Mouse (Mus musculus): Measurements from ENCODE around the gene Slc30a7. TPM values are rescaled to one million over a fixed set of nuclear protein-coding genes. Genes with fewer than 3 reads are reported as not detected.

The Slc30a7 gene
- polyA plus RNA-seq, 1 experiment from 2014 or later, result 32.9 TPM

Small RNA genes within 50 kb of the gene (microRNA-seq; reads per million reads assigned to microRNA genes)
- gene Mir669n, result not detected

Other genes with a start within 250 kb of the Slc30a7 start
- 28.6 and 31.1 TPM in 2 replicates for gene Dph5, start 119.6 kb downstream of the Slc30a7 start, polyA plus RNA-seq (2014; fragmentation: Nextera tagmentation; extraction: Ambion mirVana)
- 26.7 and 28.9 TPM in 2 replicates for gene Extl2, start 56 bp upstream of the Slc30a7 start, polyA plus RNA-seq (2014; fragmentation: Nextera tagmentation; extraction: Ambion mirVana)
- gene Vcam1, start 122.3 kb upstream of the Slc30a7 start, polyA plus RNA-seq (2014; fragmentation: Nextera tagmentation; extraction: Ambion mirVana), result 38.0 and 43.5 TPM in 2 replicates
- gene Gpr88, start 246.1 kb upstream of the Slc30a7 start, polyA plus RNA-seq (2014; fragmentation: Nextera tagmentation; extraction: Ambion mirVana), result 0.49 and 0.57 TPM in 2 replicates

All from neural tube, embryonic 11.5 days (tissue).